Mouse (Mus musculus) c-Kit-positive CD71-positive TER-119-negative erythroid progenitor cells, embryonic 14.5 days (primary cell): ENCODE measurements around the gene Aldh1a1.
"Not testable (repeated sequence)": the region's sequence is repeated elsewhere in the genome, so short reads cannot be mapped to it uniquely, and the experiment has no call there.

ENCODE experiments used
- DNase-seq: peaks from one replicate; pipeline ENCODE4 v3.0.0-alpha.2; 2013; ENCODE audit warnings: low read depth

The Aldh1a1 gene

DNA sequence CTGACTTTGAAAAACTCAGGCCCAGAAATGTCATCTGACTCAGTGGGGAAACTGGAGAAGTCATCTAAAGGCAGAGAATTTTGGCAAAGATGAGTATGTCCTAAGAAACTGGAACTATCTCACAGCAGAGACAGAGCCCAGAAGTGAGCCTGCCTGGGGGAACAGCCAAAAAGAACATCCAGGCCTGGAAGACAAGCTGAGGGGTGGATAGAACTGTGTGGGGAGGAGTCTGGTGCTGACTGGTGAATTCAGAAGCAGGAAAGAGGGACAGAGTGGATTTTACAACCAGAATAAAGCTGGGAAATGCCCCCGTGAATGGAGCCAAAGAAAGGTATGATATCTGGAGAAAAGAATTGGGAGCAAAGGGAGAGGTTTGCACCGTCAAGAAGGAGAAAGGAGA is at the start of gene Aldh1a1:
Gene Aldh1a1 (plus strand): TSS at position 225 of the 400 bp plus-strand sequence.
- DNase-seq = no peak

DNA sequence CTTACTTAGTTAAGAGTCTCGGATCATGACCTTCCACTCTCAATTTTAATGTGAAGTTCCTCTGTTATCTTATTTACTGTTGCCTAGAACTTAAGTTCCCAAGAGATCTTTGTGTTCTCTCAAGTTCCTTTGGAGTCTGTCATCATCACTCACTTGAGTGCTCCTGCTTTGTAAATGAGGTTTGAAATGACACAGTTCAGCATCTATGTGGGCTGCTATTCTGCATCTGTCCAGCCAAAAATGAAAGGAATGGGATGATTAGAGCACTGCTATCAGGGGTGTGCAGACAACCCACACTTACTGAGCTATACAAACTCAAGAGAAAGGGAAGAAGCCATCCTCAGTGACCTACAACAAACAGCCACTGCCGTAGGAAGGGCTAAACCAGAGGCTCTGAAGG is 44.7 kb upstream of the Aldh1a1 start:
- no peak for DNase-seq

DNA sequence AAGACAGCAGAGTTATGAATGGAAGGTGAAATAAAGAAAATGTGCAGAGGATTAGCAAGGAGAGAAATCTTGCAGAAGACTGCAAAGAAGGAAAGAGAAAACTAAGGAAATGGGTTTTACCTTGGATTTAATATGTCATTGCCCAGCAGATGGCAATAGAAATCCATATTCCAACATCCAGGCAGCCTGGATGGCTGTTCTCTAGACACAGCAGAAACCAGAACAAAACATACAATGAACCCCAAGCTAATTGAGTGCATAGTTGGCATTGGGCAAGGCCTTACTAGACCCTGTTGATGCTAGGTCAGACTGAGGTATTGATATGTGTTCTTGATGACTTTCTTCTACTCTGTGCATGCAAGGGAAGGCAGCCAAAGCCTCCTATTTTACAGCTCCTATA is 43.0 kb upstream of the Aldh1a1 start:
- DNase-seq = no peak

DNA sequence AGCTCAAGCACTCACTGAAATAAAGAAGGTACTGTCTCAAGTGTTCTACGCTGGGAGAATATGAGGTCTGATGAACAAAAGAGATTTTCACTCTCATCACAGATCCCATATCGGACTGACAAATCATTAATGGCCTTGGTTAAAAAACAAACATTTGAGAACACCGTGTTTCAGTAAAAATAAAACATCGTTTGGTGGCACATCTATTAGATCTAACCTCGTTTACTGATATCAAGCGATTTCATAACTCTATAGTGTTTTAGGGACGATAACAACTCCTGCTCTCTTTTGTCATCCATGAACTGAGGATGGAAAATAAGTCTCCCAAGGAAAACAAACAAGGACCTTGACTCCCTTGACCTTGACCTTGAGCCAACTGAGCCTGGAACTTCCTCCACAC is 41.5 kb upstream of the Aldh1a1 start:
- DNase-seq = no peak

DNA sequence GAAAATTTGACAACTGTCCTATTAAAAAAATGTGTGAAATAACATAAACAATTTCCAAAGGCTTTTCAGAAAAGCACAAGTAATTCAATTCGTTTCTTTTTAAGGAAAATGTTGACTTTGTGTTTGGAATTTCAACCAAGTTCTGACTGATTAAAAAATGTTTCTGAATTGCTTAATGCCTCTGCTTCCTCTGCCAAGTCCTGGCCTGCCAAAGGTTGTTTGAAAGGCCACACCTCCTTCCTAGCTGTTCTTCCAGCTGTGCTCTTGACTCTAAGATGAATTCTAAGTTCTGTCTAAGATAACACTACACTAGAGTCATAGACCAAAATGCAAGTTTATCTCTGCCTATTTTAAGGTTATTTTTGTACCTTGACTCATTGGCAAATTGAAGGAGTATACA is 8.0 kb upstream of the Aldh1a1 start:
- no peak for DNase-seq

DNA sequence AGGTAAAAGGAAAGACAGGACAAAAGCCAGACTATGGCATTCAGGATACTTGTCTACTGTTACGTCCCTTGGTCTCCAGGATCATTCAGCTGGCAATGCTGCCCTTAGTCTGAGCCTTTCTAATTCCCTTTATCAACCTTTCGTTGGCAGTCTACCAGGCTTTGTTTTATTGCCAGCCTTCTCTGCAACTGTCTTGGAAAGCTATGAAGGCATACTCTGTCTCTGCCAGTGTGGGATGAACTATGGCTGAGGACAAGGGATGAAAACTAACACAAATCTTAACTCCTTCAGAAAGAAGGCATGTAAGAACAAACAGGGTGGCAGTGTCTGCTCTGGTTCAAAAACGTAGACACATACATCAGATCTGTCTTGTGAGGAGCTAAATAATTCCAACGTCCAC is 565 bp upstream of the Aldh1a1 start:
- no peak for DNase-seq

DNA sequence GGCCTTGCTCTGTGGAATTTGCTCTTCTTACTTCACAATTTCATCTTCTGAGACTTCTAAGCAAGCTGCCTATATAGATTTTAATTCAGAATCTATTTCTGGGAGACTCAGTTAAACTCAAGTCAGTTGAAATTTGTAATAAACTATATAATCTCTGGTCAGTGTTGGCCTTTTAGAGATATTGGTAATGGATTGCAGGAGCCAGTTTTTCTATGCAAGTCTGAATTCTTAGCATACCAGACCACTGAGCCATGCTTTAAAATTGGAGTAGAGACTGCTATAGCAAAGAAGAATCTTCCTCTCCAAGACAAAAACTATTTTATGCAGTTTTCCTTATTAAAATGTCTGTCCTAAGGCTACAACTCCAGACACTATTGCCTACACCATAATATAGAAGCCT is 4.0 kb downstream of the Aldh1a1 start:
- DNase-seq = no peak

DNA sequence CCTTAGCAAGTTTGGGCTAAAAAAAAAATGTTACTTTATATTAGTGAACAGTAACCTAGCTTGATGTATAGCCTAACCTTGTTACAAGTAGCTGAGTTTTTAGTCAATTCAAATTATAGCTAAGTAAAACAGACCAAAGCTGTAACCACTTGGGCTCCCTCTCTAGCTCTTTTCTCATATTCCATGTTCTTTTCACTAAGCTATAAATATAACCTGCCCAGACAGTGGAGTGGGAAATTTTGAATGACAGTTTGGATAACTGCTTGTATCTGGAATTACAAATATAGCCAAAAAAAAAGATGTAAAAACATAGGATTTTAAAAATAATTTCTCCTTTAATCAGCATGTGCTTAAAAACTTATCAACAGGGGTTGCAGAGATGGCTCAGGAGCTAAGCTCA is 12.8 kb downstream of the Aldh1a1 start:
- no peak for DNase-seq

DNA sequence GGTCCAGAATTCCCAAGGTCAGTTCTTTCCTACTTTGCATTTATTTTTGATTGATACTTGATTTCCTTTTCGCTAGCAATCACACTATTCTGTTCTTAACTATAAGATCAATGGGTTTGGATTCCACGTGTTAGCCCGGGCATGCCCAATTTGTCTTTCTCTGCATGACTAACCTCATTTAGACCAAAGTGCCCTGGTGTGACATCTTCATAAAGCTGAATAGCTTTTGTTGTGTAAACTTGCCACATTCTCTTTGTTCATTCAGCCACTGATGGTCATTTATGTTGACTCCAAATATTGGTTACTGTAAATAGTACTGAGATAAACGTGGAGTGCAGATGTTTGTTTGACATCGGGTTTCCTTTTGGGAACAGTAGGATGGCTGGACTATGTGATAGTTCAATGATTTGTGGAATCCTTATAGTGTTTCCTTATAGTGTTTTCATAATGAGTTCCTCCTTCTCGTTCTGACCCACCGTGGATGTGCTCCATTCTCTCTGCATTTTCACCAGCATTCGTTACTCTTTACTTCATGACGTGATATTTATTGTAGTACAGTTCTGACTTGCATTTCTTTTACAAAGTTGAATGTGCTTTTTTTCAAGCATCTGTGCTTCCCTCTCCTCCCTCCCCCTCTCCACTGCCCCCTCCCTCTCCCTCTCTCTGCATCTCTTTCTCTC is 14.6 kb downstream of the Aldh1a1 start:
- no peak for DNase-seq

DNA sequence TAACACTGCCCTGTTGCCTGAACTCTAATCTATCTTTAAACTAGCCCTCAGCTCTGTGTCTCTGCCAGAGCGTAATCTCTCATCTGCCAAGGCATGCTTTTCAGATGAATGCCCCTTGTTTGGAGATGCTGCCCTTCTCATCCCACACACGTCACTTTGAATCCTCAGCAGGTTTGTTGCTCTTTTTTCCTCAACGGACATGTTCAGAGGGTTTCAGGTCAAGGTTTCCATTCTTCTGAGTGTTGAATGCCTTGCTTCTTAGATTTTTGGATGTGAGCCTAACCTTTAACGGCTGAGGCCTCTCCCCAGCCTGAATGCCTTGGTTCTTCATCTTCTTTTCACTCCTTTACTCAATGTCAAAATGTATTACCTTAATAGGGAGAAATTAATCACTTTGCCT is 16.1 kb downstream of the Aldh1a1 start:
- no peak for DNase-seq

DNA sequence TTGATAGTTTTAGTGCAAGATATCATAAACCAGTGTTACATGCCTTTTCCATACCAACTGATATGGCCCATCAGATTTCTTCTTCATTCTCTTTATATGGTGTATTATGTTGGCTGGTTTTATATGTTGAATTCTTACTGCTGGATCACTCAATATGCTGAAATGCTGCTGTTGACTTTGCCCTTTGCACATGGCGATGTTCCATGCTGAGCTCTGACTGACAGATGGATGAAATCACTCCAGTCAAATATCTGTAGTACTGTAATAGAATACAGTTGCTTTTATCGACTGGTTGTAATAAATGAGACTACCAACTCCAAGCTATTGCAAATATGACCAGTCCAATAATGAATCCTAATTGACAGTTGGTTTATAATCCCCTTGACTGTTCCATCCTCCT is 19.5 kb downstream of the Aldh1a1 start:
- no peak for DNase-seq

DNA sequence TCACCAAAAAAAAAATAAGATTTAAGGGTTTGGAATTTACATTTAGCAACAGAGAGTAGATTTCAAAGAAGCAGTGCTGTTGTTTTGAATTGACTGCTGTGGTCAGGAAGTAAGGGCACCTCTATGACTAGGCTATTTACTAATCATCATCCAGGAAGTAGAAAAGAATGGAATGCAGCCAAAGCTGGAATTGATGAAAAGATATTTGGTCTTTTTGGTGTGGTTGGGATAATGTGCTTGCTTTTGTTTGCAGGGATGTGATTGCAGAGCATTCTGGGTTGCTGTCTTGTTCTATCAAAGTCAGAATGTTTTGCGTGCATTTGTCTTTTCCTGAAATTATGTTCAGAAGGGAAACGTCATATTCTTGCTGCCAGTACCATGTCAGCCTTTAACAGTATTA is 20.7 kb downstream of the Aldh1a1 start:
- DNase-seq = no peak

DNA sequence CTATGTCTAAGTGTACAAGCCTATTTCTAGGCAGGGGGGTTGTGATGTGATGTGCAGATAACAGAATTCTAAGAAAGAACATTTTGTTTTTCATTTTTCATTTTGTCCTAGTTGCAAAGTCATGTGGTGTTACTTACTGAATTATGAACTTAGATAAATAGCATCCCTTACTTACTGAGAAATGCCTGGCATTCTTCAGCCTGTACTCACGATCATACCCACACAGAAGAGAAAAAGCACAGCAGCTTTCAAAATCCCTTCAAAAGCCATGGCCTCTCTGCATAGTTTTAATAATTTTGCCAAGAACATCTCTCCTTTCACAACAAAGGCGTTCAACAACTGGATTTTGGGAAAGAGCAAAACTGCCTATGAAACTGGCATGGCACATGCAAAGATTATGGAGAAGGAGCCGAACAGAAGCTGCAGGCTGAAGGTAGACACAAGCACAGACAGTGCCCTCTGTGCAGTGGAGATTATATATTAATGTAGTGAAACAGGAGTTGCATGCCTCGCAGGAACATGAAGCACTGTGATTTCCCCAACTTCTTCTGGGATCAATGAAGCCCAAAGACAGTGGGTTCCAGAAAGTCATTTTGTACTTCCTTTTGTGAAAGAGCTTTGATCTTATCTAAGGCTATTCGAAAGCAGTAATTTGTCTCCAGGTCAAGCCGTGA is 21.3 kb downstream of the Aldh1a1 start:
- DNase-seq = no peak

DNA sequence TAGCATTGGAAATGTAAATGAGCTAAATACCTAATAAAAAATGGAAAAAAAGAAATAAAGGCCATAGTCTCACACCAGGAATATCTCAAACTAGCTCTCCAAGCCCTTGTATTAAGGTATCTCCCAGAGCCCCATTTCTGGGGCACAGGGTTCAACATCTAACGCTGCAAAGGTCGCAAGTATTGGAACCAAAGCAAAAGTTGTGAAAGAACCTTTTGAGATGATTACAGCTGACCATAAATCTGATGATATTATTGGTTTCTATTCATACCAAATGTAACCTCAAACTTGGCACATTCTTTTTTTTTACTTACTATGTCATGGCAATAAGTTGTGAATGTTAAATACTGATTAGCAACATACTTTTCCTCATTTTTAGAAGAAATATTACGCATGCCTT is 24.0 kb downstream of the Aldh1a1 start:
- DNase-seq = no peak

DNA sequence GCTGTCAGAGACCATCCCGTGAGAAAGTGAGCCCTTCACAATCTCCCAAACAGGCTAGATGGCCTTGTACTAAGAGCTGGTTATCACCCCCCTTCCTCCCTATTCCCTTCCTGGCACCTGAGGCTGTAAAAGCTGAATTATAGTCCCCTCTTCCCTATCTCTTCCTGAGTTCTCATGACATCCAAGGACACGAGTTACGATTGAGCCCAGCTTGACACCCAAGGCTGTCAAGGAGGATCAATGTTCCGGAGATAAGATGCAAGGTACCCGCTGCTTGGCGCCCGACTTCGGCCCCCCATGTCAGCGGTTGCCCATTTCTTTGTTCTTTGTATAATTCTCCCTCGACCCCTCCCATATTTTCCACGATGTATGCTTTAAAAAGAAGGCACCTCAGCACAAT is 36.6 kb downstream of the Aldh1a1 start:
- not testable (repeated sequence) for DNase-seq

DNA sequence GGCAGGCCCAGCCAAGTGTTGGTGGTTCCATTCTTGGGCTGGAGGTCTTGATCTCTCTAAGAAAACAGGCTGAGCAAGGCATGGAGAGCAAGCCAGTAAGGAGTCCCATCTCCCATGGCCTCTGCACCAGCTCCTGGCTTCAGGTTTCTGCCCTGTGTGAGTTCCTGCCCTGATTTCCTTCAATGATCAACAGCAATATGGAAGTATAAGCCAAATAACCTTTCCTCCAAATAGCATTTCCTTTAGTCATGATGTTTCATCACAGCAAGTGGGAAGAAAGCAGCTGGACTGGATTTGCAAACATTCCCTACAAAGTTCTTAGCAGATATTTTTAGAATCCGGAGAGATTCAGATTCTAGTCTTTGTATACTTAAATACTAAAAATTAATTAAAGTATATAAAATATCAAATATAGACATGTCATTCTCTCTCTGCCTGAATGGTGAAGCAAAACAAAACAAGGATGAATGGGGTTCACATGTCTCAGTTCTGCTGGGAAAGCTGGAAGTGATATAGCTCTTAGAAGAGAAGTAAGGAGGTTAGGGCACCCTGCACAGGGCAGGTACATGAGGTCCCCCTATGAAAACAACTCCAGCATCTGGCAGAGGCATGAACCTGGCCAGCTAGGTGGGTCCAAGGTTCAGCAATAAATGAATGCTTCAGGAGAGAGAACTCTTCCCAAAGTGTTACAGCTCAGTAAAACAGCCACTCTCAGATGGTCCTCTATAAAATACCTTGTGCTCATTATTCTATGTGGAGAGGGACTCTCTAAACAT is 37.6 kb downstream of the Aldh1a1 start:
- no peak for DNase-seq

DNA sequence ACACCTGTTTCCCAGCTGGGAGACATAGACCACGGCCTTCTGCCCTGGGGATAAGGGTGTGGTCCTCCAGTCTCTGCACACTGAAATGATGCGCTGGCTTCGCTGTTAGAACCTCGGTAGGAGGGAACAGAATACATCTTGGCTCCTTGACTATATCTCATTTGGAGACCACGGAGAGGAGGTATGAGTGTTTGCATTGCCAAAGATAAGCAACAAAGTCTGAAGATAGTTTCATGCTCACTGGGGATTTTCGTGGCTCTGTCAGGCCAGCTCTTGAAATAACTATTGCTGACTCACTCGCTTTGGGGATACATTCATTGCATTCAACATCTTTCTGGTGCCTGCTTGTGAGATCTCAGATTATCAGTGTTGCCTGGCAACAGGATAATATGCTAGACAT is 44.0 kb downstream of the Aldh1a1 start:
- no peak for DNase-seq

DNA sequence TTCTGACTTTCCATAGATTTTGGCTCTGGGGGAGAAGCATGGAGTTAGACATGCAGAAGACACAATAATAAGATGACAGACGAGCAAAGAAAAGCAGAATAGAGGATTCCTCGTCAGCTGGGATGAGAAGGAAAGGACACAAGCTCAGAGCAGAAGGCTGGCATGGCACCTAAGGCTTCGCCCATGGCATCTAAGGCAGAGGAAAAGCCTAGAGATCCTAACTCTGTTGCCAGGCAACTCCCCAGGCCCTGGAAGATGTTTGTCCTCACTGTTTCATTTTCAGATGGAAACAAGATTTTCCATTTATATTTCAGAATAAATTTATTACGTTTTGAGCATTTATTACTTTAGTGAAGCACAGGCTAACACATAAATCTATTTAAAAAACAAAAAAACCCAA is 48.5 kb downstream of the Aldh1a1 start:
- no peak for DNase-seq

DNA sequence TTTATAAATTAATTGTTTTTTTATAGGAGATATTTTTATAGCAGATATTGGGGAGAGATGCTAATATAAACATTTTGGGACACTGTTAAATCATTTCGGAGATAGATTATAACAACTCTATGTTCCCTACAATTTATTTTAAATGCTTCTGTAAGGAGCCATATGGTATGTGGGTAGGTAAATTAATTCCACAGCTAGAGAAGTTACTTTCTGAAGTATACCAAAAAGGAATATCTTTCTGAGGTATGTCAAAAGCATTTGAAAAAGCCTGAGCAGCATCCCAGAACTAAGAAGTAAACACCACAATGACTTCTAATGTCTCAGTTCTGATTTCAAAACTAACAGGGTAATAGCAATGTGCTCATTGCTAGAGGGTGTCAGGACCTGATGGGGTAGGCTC is 49.4 kb downstream of the Aldh1a1 start:
- no peak for DNase-seq

DNA sequence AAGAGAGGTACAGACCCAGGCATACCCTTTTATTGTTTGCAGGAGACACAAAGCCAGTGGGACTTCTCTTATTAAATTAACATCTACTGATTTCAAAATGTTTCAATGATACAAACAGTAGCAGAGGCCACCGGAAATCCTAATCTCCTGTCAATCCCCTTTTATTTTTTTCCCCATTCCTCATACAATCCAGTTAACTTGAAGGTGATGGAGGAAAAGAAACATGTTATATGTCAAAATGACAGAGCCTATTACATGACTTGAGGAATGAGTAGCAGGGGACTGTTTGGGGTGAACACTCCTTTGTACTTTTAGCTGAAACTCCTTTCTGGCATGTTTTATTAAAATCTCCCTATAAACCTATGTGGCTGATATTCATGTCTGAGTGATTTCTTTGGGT is 51.3 kb downstream of the Aldh1a1 start:
- no peak for DNase-seq

DNA sequence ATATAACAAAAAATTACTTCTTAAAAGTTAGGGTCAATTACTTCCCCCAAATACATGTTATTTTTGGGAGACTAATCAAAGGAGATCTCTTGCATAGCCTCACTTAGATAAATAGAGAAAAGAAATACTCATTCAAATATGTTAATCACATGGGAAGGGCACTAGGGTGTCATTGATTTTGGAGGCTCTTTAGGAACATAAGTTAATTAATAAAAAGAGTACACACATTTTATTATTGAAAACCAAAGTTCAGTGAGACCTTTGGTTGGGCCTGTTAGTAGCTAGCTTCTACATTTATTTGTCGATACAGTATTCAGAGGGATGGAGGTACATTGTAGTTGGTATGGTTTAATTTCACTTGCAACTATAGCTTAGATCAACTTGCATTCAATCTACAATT is 52.4 kb downstream of the Aldh1a1 start:
- no peak for DNase-seq

DNA sequence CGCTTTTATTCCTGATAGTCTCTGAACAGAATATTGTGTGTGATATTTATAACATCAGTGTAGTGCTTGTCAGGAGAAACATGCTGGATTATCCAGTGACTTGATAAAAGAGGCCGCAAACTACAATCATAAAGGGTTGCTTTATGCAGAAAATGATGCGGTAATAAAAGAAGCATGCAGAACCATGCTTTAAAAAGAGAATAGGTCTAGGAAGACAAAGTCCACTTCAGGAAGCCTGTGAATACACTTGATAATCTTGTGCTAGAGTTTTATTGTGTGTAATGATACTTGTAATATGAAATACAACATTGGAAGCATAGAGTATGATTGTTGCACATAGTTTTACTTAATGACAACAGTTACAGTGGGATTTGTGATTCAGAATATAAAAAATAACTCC is 54.5 kb downstream of the Aldh1a1 start:
- DNase-seq = no peak

DNA sequence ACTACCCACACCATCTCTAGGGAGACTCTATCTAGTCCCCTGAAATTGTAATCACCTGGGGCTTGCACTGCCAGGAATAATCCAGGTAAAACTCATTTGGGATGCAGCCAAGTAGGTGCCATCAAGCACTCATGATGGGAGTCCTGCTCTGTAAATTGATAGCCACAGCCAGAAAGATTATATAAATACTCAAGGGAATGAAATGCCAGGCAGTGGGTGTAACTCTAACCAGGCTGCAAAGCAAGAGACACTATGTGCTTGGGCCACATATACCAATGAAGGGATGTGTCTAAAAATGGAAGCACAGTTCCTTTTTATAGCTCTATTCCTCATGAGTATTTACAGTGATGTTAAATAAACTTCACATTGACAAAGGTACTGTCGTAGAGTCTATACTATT is 56.9 kb downstream of the Aldh1a1 start:
- no peak for DNase-seq
